Mouse (Mus musculus) liver, adult 2 months (tissue): Measurements from ENCODE around the gene Tcte2. TPM values are rescaled to one million over a fixed set of nuclear protein-coding genes. Genes with fewer than 3 reads are reported as not detected.

Experiments used
- DNase-seq: peaks from one replicate; pipeline ENCODE4 v3.0.0-alpha.2; 2011; ENCODE audit warnings: low read depth, low spot score; ENCODE audit errors: extremely low read depth
- H3K27ac ChIP-seq: fragments of 200-500 bp; replicated peaks from 2 replicates; pipeline ENCODE4 v1.5.1; 2012; ENCODE audit warnings: low read depth, mild to moderate bottlenecking, control low read depth, inconsistent platforms, low read length; ENCODE audit not compliant: insufficient read depth
- H3K27me3 ChIP-seq: fragments of 200-500 bp; 2 replicates; pipeline ENCODE4 v1.6.1; 2012; ENCODE audit warnings: mild to moderate bottlenecking, moderate library complexity, low read length, inconsistent platforms; ENCODE audit not compliant: control insufficient read depth, insufficient read depth
- H3K36me3 ChIP-seq: fragments of 200-500 bp; 2 replicates; pipeline ENCODE4 v1.6.1; 2012; ENCODE audit warnings: low read length, inconsistent platforms; ENCODE audit not compliant: control insufficient read depth, insufficient read depth
- H3K4me1 ChIP-seq: fragments of 200-500 bp; 2 replicates; pipeline ENCODE4 v1.6.1; 2011; ENCODE audit warnings: low read length; ENCODE audit not compliant: control insufficient read depth, insufficient read depth
- H3K4me3 ChIP-seq: fragments of 200-500 bp; 2 replicates; pipeline ENCODE4 v1.5.1; 2011; ENCODE audit warnings: low read depth, mild to moderate bottlenecking, control low read depth, low read length, moderate library complexity; ENCODE audit not compliant: insufficient read depth
- H3K79me2 ChIP-seq: fragments of 200-500 bp; 2 replicates; pipeline ENCODE4 v1.6.1; 2012; ENCODE audit warnings: inconsistent platforms, mild to moderate bottlenecking, low read length, moderate library complexity; ENCODE audit not compliant: control insufficient read depth, insufficient read depth
- H3K9ac ChIP-seq: fragments of 200-500 bp; 2 replicates; pipeline ENCODE4 v1.6.1; 2012; ENCODE audit warnings: low read depth, mild to moderate bottlenecking, control low read depth, inconsistent platforms, low read length
- CTCF ChIP-seq: fragments of 200-500 bp; IDR thresholded peaks from 2 replicates; pipeline ENCODE4 v1.5.1; 2011; ENCODE audit warnings: low read depth, low read length, control low read depth
- POLR2A ChIP-seq: fragments of 200-500 bp; IDR thresholded peaks from 2 replicates; pipeline ENCODE4 v1.6.1; 2011; ENCODE audit warnings: low read length, control low read depth; ENCODE audit not compliant: insufficient read depth; ENCODE audit errors: extremely low read depth
- WGBS: fragments of 180-500 bp; shearing (Covaris S2); methylation state at CpG from one replicate; pipeline ENCODE4 v1.1.7; 2018; 5-methylcytosine and 5-hydroxymethylcytosine counted together
- polyA plus RNA-seq: library from polyadenylated mRNA; depleted of rRNA; stranded (reverse); fragments of >200 nt; gene quantifications from 2 replicates; pipeline ENCODE4 v1.2.3, GENCODE M21; 2012
- total RNA-seq: library from RNA; depleted of rRNA; stranded (reverse); fragments of >200 nt; gene quantifications from 2 replicates; pipeline ENCODE4 v1.2.3, GENCODE M21; 2014

The Tcte2 gene
- total and polyA plus RNA-seq, 2 experiments: 0.94 to 1.5 TPM

GRCm38 (mm10) chr17:13695881-13696280 lies 65.7 kb downstream of the Tcte2 start:
- WGBS: 53% methylated on average over 5 of the region's 5 CpGs
- Histone ChIP-seq H3K79me2 (no peaks in the 10 kb centered on the region), H3K9ac (no peak overlapping the region), H3K27me3 (no peaks in the 10 kb centered on the region), H3K4me3 (no peak overlapping the region), H3K27ac (no peak overlapping the region), H3K4me1 (peaks cover 14% of the 10 kb centered on the region), H3K36me3 (no peaks in the 10 kb centered on the region)
- TF ChIP-seq CTCF: no peak
- no peak for TF ChIP-seq POLR2A
- DNase-seq: no peak

DNA sequence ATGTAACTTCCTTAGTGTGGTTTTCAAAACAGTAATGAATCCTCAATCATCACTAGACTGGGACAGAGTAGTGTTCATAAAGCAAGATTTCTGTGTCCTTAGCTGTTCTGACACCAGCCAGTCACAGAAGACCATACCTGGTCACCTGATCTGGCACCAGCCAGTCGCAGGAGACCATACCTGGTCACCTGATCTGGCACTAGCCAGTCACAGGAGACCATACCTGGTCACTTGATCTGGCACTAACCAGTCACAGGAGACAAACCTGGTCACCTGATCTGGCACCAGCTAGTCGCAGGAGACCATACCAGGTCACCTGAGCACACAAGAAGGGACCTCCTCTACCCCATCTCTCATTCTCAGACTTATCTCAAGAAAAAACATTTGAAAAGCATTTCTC lies 66.4 kb downstream of the Tcte2 start:
- no peak overlapping the region for H3K4me3 ChIP-seq

DNA sequence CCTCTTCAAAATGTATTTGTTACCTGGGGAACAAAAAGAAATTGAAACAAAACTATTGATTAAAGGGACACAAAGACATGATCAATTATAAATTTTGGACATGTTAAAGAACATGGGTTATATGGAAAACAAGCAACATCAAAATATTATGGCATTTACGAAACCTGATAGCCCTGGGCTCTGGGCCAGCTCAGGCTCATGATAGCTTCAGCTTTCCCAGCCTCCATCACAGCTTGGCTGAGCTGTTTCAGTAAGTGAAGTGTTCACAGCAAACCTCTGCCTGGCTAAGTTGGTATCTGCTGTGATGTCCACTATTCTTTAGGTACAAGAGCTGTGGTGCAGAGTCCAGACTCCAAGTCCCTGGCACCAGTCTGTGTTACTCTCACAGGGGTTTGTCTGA lies 67.4 kb downstream of the Tcte2 start:
- WGBS: 80% methylated on average over 1 of the region's 1 CpGs
- H3K27me3 ChIP-seq: no peaks in the 10 kb centered on the region

More for the DNA sequence above, 66.4 kb downstream of the Tcte2 start:
- H3K79me2 ChIP-seq: no peaks in the 10 kb centered on the region
- no peak overlapping the region for H3K9ac ChIP-seq
- H3K27ac ChIP-seq: no peak overlapping the region
- TF ChIP-seq CTCF (no peak), POLR2A (no peak)
- no peak for DNase-seq
- H3K36me3 ChIP-seq: no peaks in the 10 kb centered on the region
- peaks cover 11% of the 10 kb centered on the region for H3K4me1 ChIP-seq
- 95% methylated on average over 2 of the region's 2 CpGs for WGBS
- H3K27me3 ChIP-seq: no peaks in the 10 kb centered on the region

DNA sequence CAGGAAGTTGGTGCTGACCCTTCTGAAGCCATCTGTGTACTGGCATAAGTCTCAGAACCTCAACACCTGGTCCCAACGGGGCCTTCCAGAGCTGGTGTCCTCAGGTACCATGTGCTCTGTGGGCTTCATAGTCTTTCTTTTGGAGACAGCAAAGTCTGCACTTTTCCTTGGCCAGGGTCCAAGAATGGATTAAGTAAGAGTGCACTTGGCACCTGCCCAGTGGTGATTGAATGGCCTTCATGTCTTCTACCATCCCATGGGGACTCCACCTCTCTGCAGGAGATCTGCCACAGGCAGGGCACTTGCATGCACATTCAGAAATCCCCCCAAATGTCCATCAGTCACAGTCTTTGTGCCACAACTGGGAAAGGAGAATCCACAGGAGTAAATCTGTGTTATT lies 74.0 kb downstream of the Tcte2 start:
- Histone ChIP-seq H3K4me3 (no peak overlapping the region), H3K9ac (no peak overlapping the region), H3K4me1 (no peaks in the 10 kb centered on the region), H3K27ac (no peak overlapping the region), H3K79me2 (no peaks in the 10 kb centered on the region), H3K27me3 (no peaks in the 10 kb centered on the region), H3K36me3 (no peaks in the 10 kb centered on the region)
- TF ChIP-seq CTCF (no peak), POLR2A (no peak)
- 41% methylated on average over 1 of the region's 1 CpGs for WGBS
- DNase-seq: peak; percentile 50

More for the DNA sequence above, 67.4 kb downstream of the Tcte2 start:
- H3K27ac ChIP-seq: no peak overlapping the region
- H3K9ac ChIP-seq: no peak overlapping the region
- H3K4me3 ChIP-seq: no peak overlapping the region
- H3K4me1 ChIP-seq: peaks cover 5% of the 10 kb centered on the region
- no peak for DNase-seq
- no peaks in the 10 kb centered on the region for H3K36me3 ChIP-seq
- H3K79me2 ChIP-seq: no peaks in the 10 kb centered on the region
- no peak for TF ChIP-seq POLR2A
- no peak for TF ChIP-seq CTCF

DNA sequence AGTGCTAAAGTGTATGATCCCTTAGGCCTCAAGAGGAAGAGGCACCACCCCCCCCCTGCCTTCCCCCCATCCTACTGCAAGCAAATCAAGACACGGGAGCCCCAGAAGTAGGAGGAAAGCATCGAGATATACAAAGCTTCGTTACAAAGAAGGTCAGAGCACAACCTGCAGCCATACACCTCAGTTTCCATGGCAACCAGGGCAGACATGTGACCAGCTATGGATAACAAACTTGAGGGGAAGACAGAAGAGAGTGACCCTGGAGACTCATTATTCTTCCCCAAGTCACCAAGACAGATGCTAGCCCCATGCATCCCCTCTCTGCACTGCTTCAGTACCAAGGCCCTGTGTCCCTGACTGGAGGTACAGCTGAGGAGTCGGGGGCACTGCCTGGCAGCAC lies 74.5 kb downstream of the Tcte2 start:
- TF ChIP-seq CTCF (no peak), POLR2A (no peak)
- H3K79me2 ChIP-seq: no peaks in the 10 kb centered on the region
- no peak for DNase-seq
- no peak overlapping the region for H3K4me3 ChIP-seq
- H3K9ac ChIP-seq: no peak overlapping the region
- 80% methylated on average over 4 of the region's 4 CpGs for WGBS
- H3K27ac ChIP-seq: no peak overlapping the region
- no peaks in the 10 kb centered on the region for H3K36me3 ChIP-seq
- H3K4me1 ChIP-seq: no peaks in the 10 kb centered on the region
- no peaks in the 10 kb centered on the region for H3K27me3 ChIP-seq

- DNase-seq: no peak
- Histone ChIP-seq H3K27me3 (no peaks in the 10 kb centered on the region), H3K79me2 (no peaks in the 10 kb centered on the region), H3K9ac (no peak overlapping the region), H3K4me1 (no peaks in the 10 kb centered on the region), H3K36me3 (no peaks in the 10 kb centered on the region), H3K27ac (no peak overlapping the region), H3K4me3 (no peak overlapping the region)
- WGBS: 94% methylated on average over 3 of the region's 3 CpGs
- no peak for TF ChIP-seq POLR2A
- TF ChIP-seq CTCF: no peak
These were observed 76.0 kb downstream of the Tcte2 start for GRCm38 (mm10) chr17:13685621-13686020.
